In the genomic region with DNA sequence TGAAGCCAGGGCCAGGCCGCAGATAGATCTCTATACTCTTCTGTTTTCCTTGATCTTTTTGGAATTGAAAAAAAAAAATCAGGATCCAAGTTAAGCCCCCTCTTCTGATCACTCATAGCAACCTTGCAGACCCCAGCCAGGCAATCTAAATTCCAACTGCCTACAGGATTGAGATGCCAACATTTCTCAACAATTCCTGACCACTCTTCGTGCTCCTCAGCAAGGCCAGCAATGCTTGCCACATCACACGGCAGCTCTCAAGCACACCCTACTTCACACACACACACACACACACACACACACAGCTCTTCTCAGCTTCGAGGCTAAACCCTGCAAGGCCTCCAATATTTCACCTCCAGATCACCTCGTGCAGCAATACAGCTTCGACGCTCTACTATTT, we compare ENCODE assay signal across 28 mouse cellular contexts. TPM values are rescaled to one million over a fixed set of nuclear protein-coding genes. Genes with fewer than 3 reads are reported as not detected.
DNase-seq lines count a peak whose midpoint lies in the region; ATAC-seq and TF ChIP-seq lines count a peak whose summit lies in the region.
"Had no signal": no experiment of that assay in that cellular context is flagged by ENCODE, and none has a peak within 500 bp of the region (broad histone marks: within the 10 kb centered on the region; RNA-seq: fewer than 3 reads in every experiment).

No protein-coding gene starts in this region.

- no peak for DNase-seq in heart, adult 18-20 months
- DNase-seq in 416B (ENCODE audit: low read depth), result peak; percentile 45
- DNase-seq in G1E (ENCODE audit: low spot score), result no peak
- no peak for DNase-seq in liver, embryonic 13.5 days
- DNase-seq in ovary, adult 18-20 months (ENCODE audit: low spot score), result no peak
- DNase-seq in right cerebral cortex, postnatal 25 days, result no peak
- DNase-seq: cerebellum, adult 8-10 months; cerebellum, postnatal 36 days; embryo, embryonic 11 days; gastrocnemius, adult 2 months; heart, postnatal 14 days; kidney, adult 9 months; kidney, postnatal 14 days; lung, adult 2 months; thymus, postnatal 14 days had no signal

- H3K36me3 ChIP-seq in heart, embryonic 13.5 days, result peaks cover 43% of the 10 kb centered on the region
- peaks cover 55% of the 10 kb centered on the region for H3K36me3 ChIP-seq in G1E (replicated peaks)
- H3K36me3 ChIP-seq in liver, embryonic 13.5 days, result peaks cover 44% of the 10 kb centered on the region

- no peak for ATAC-seq in heart, embryonic 13.5 days (ENCODE audit: extremely low read depth, insufficient number of reproducible peaks, low FRiP score, low TSS enrichment)
- no peak for ATAC-seq in G1E (ENCODE audit: extremely low read depth, insufficient number of reproducible peaks, low FRiP score, poor library complexity, severe bottlenecking)
- no peak for ATAC-seq in liver, embryonic 13.5 days (ENCODE audit: low read depth)
- ATAC-seq: hindbrain, postnatal 0 days; intestine, embryonic 16.5 days had no signal

- H3K4me3 ChIP-seq in heart, embryonic 13.5 days, result no peak overlapping the region
- peak overlapping the region; percentile 46; the same call in 1 of the 2 replicates for H3K4me3 ChIP-seq in G1E (ENCODE audit: low read depth, low read length)
- H3K4me3 ChIP-seq in liver, embryonic 13.5 days (replicated peaks), result peak overlapping the region; percentile 95
- H3K4me3 ChIP-seq: embryonic facial prominence, embryonic 13.5 days; forebrain, embryonic 12.5 days; gastrocnemius, adult 2 months had no signal

- H3K27ac ChIP-seq in heart, embryonic 13.5 days (replicated peaks), result no peak overlapping the region
- no peak overlapping the region for H3K27ac ChIP-seq in liver, embryonic 13.5 days
- H3K27ac ChIP-seq: embryonic facial prominence, embryonic 13.5 days; forebrain, embryonic 12.5 days; gastrocnemius, adult 2 months; hindbrain, postnatal 0 days; limb, embryonic 12.5 days; midbrain, embryonic 12.5 days had no signal

- no peaks in the 10 kb centered on the region for H3K9me3 ChIP-seq in heart, embryonic 13.5 days
- no peaks in the 10 kb centered on the region for H3K9me3 ChIP-seq in G1E (replicated peaks)
- no peaks in the 10 kb centered on the region for H3K9me3 ChIP-seq in liver, embryonic 13.5 days (replicated peaks)
- H3K9me3 ChIP-seq: embryonic facial prominence, embryonic 13.5 days; forebrain, embryonic 12.5 days; limb, embryonic 12.5 days; midbrain, embryonic 12.5 days had no signal

- peak overlapping the region; percentile 82 for H3K4me2 ChIP-seq in heart, embryonic 13.5 days
- peak overlapping the region; percentile 82 for H3K4me2 ChIP-seq in liver, embryonic 13.5 days
- H3K4me2 ChIP-seq: midbrain, embryonic 12.5 days had no signal

- WGBS in heart, embryonic 13.5 days, result 72% methylated on average over 7 of the region's 7 CpGs
- 76% methylated on average over 7 of the region's 7 CpGs for WGBS in liver, embryonic 13.5 days (ENCODE audit: insufficient replicate concordance)

- H3K9ac ChIP-seq in heart, embryonic 13.5 days, result 0 out of 2 replicates have a peak overlapping the region, but pooled peaks have one; percentile 7
- H3K9ac ChIP-seq in liver, embryonic 13.5 days, result peak overlapping the region; percentile 99; the same call in 1 of the 2 replicates
- H3K9ac ChIP-seq: embryonic facial prominence, embryonic 13.5 days; forebrain, embryonic 12.5 days; limb, embryonic 12.5 days; midbrain, embryonic 12.5 days had no signal

- H3K27me3 ChIP-seq in heart, embryonic 13.5 days (replicated peaks), result no peaks in the 10 kb centered on the region
- no peaks in the 10 kb centered on the region for H3K27me3 ChIP-seq in G1E (ENCODE audit: insufficient read depth, low read length)
- H3K27me3 ChIP-seq in liver, embryonic 13.5 days, result no peaks in the 10 kb centered on the region
- H3K27me3 ChIP-seq: embryonic facial prominence, embryonic 13.5 days; forebrain, embryonic 12.5 days; limb, embryonic 12.5 days; midbrain, embryonic 12.5 days had no signal

- TF ChIP-seq CTCF in G1E (IDR thresholded peaks at IDR 0.05; ENCODE audit: low read depth, low read length), result no peak

- peaks cover 24% of the 10 kb centered on the region for H3K4me1 ChIP-seq in heart, embryonic 13.5 days
- H3K4me1 ChIP-seq in G1E (ENCODE audit: insufficient read depth, low read depth, low read length), result peaks cover 30% of the 10 kb centered on the region
- H3K4me1 ChIP-seq in liver, embryonic 13.5 days (replicated peaks), result peaks cover 38% of the 10 kb centered on the region

RNA-seq across cellular contexts. Expression of a gene that starts 2.5 kb away (rescaled TPM):
- 25.9 and 27.9 TPM in 2 replicates for polyA plus RNA-seq in heart, embryonic 13.5 days (2015; fragmentation: Nextera tagmentation; extraction: Ambion mirVana)
- total RNA-seq in heart, adult 18-20 months (2021), result 10 to 100 TPM; 22.6 to 28.5 TPM
- total RNA-seq in G1E (2014; fragmentation: Nextera tagmentation) (87.0 and 107 TPM in 2 replicates), G1E (2017) (89.7 and 110 TPM in 2 replicates)
- 21.1 and 116 TPM in 2 replicates for polyA plus RNA-seq in G1E (2012)
- 39.9 and 50.2 TPM in 2 replicates for polyA plus RNA-seq in liver, embryonic 13.5 days (2015; fragmentation: Nextera tagmentation; extraction: Ambion mirVana)

RNA-seq across cellular contexts. Expression of a gene that starts 17.7 kb away (rescaled TPM):
- polyA plus RNA-seq in heart, embryonic 13.5 days (2015; fragmentation: Nextera tagmentation; extraction: Ambion mirVana), result 0.10 TPM in 1 of 2 replicates, not detected in the other
- total RNA-seq in heart, adult 18-20 months (2021), result not detected
- total RNA-seq in G1E (2014; fragmentation: Nextera tagmentation) (not detected in 2 replicates), G1E (2017) (0.05 TPM in 1 of 2 replicates, not detected in the other)
- polyA plus RNA-seq in G1E (2012), result not detected in 2 replicates
- 0.07 TPM in 1 of 2 replicates, not detected in the other for polyA plus RNA-seq in liver, embryonic 13.5 days (2015; fragmentation: Nextera tagmentation; extraction: Ambion mirVana)
- total RNA-seq: gastrocnemius, adult 2 months; gastrocnemius, postnatal 4 days; heart, postnatal 14 days; megakaryocyte, adult 5-6 weeks; neutrophil, adult 5-6 weeks had no signal
- polyA plus RNA-seq: C2C12; erythroblast, embryonic 14.5 days; heart, embryonic 11.5 days; midbrain, embryonic 12.5 days had no signal

RNA-seq across cellular contexts. Expression of a gene that starts 37.1 kb away (rescaled TPM):
- 20.6 and 21.8 TPM in 2 replicates for polyA plus RNA-seq in heart, embryonic 13.5 days (2015; fragmentation: Nextera tagmentation; extraction: Ambion mirVana)
- 10 to 100 TPM; 18.4 to 21.3 TPM for total RNA-seq in heart, adult 18-20 months (2021)
- total RNA-seq in G1E (2014; fragmentation: Nextera tagmentation) (79.4 and 96.3 TPM in 2 replicates), G1E (2017) (98.3 and 107 TPM in 2 replicates)
- 4.1 and 6.8 TPM in 2 replicates for polyA plus RNA-seq in G1E (2012)
- polyA plus RNA-seq in liver, embryonic 13.5 days (2015; fragmentation: Nextera tagmentation; extraction: Ambion mirVana), result 18.4 and 22.7 TPM in 2 replicates
